Mouse (Mus musculus) gastrocnemius, postnatal 25 days (tissue): ENCODE data around the gene Arhgdia. TPM values are rescaled to one million over a fixed set of nuclear protein-coding genes. Genes with fewer than 3 reads are reported as not detected.
A peak's percentile ranks its signal among the peaks of the same experiment; 100 is the strongest.

Experiments
- DNase-seq: peaks from one replicate; pipeline ENCODE4 v3.0.0; 2022
- long read RNA-seq, 2 experiments: library from polyadenylated mRNA; stranded (forward); transcript quantifications; one replicate each; pipeline ENCODE4 v2.0.0; 2021
- total RNA-seq, 2 experiments: library from RNA; stranded (reverse); gene quantifications; 1 replicate in 1 of 2; 2 replicates in 1 of 2; pipeline ENCODE4 v1.2.3; 2021

The Arhgdia gene
- 10 to 100 TPM; 80.1 to 95.2 TPM for total RNA-seq
- long read RNA-seq, experiment 1, transcript Arhgdia-202 (6 exons, 1,867 nt) = major isoform, 110 of 134 reads
- long read RNA-seq, experiment 1, partial matches to known transcripts = 2 of 134 reads
- long read RNA-seq, experiment 1, other reads (novel, unspliced or antisense) = 21 of 134 reads
- long read RNA-seq, experiment 2, transcript Arhgdia-202 (6 exons, 1,867 nt) = major isoform, 125 of 144 reads
- long read RNA-seq, experiment 2, partial matches to known transcripts = 13 of 144 reads
- long read RNA-seq, experiment 2, other reads (novel, unspliced or antisense) = 5 of 144 reads

DNA sequence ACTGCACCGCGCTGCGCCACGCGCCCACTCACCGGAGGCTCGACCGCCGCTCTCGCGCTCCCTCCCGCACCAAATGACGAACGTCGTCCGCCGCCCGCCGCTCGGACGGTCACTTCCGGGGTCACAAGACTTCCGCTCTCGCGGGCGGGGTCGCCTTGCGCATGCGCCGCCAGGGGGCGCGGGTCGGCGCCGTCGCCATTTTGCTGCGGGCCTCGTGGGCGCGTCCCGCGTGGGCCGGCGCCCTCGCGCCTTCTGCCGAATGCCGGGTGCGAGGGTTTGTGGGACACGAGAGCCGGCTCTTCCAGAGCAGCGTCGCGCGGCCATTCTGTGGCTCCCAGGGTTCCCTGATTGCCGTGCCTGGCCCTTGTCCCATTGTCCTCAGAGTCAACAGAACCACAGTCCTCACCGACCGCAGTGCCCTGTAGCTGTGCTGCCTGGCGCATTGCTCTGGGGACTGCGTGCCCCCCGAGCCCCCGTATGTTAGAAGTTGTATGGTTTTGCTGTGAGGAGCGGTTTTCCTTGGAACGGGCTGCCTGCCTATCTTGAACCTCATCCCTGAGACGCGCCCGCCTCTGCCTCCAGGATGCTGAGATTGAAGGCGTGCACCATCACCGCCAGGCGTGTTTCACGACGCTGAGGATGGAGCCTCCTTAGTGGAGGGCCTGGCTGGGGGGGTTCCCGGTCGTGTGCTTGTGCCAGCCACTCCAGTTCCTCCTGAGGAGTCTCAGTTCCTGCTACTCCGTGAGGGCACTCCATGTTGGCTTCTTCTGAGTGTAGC lies at the start of gene Arhgdia:
Gene Arhgdia, minus strand, starts transcription at position 135 of the 778 bp plus-strand sequence.
- peak; percentile 88 for DNase-seq

DNA sequence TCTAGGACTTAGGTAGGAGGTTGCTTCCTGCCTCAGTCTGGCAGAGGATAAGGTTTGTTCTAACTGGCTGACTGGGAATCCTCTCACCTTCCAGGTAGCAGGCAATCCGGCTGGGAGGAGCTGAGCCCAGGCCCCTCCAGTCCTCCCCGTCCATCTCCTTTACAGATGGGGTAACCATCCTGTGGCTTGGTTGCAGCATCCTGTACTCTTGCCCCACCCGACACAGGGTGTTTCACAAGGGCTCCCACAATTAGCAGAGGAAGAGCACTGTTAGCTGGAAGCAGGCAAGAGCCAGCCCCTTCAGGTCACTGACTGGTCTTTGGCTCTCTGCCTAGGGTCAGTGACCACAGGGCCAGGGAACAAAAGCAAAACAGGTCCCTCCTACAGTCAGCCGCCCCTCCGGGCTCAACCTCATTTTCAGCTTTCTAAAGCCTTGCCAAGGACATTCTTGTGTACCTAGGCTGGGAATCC lies 49.0 kb upstream of the Arhgdia start:
- DNase-seq = no peak

DNA sequence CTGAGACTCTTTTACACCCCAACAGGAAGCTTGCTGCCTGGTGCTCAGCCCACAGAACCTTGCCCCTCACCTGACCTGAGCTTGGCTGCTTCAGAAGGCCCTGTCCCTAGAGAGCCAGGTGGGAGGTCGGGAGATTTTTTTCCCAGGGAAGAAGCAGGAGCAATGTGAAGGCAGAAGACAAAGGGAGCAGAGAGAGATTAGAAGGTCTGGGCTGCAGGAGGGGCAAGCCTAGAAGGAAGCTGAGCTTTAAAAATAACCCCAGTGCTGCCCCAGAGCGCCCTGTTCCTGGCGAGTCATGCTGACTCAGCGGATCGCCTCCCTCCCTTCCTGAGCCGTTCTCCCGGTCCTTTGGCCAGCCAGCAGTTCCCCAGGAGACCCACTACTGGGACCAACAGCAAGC lies 48.5 kb upstream of the Arhgdia start:
- DNase-seq = peak; percentile 72

DNA sequence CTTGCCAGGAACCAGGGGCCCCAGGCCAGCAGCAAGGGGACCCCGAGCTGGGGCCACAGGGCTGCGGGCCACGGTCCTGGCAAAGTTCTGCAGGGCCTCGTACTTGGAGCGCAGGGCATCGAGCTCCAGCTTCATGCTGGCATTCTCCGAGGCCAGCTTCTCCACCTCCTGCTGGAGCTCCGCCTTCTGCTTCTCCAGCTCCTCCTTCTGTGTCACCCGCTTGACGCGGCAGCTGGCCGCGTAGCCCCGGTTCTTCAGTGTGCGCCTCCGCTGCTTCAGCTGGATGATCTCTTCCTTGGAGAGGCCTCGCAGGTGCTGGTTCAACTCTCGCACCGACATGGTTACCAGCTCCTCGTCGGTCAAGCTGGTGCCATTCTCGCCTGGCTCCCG lies 47.9 kb upstream of the Arhgdia start:
- DNase-seq = peak; percentile 56

DNA sequence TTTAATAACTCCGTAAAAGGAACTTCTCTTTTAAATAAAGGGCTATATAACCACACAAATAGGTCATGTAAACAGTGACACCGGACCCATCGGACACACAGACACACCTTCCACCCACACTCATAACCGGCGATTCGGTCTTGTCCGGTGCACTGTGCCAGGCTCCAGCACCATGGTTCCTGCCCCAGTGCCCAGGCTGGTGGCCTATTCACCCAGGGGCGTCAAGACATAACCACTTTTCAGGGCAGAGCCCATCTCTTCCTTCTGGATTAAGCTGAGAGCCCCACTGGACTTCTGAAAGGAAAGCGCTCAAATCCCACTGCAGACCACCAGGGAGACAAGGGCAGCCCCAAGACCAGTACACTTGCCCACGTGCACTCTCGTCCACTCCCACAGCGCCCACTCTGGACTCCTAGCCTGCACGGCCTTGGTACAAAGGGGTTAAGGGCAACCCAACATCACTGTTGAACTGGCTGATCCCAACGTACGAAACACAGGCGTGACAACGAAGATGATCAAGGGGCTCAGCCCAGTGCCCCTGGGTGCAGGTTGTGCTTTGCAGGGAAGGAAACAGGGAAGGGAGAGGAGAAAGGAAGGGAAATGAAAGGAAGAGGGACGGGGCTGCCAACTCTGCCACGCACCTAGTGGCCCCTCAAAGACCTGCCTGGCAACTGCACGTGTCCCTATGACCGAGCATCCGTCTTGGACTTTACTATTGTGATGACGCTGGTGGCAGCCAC lies 47.3 kb upstream of the Arhgdia start:
- peak; percentile 15 for DNase-seq

DNA sequence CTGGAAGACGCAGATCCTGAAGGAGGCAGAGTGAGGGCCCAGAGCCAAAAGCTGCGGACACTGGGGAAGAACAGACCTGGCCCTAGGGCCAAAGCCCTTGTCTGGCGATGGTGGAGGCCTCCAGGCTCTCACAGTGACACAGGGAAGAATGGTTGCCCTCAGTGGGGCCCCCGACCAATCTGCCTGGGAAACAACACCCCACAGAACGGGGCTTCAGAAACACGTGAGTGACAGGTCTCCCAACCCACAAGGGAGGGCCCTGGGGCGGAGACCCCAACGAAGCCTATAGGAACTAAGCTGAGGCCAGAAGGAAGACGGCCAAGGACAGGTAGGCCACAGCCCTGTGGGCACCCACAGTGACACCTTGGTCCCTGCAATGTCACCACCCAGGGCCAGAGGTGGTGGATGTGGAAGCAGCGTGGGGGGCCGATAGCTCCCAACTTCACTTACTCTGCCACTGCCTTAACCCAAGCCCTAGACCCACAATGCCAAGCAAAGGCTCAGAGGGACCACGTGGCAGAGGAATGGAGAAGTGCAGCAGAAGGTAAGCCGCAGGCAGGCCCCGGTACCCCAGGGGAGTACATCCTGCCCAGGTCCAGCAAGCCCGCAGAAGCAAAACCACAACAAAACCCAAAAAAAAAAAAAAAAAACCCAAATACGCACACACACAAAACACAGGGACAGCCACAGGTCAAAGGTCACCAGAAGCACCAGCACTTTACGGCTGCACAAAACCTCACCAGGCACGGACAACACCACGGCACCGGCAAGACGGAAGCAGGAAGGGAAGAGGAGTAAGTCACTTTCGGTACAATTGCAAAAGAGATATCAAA lies 46.3 kb upstream of the Arhgdia start:
- no peak for DNase-seq

DNA sequence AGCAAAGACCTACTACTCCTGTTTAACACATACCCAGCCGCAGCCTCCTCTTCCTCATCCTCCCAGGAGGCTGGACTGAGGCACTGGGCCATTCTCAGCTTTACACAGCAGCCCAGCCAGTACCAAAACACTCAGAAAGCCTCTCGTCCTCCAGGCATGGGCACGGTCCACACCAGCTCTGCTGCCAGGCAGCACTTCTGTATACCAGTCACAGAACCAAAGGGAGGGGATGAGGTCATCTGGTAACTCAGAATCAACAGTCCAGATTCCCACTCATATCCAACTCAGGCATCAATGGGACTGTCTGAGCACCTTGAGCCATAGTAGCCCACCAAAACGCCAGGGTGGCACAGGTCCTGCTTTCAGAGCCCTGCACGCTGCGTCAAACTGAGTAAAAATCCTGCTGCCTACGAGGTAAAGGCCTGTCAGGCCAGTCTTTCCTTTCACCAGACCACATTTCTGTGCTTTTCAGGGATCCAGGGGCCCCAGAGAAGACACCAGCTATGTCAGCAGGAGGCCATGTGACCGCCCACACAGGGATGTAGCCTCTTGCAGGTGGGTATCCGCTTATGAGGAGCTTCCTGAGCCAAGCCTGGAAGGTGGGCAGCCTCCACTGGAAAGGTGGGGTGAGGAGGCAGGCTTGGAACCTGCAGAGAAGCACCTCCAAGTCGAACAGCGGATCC lies 45.5 kb upstream of the Arhgdia start:
- DNase-seq = no peak

DNA sequence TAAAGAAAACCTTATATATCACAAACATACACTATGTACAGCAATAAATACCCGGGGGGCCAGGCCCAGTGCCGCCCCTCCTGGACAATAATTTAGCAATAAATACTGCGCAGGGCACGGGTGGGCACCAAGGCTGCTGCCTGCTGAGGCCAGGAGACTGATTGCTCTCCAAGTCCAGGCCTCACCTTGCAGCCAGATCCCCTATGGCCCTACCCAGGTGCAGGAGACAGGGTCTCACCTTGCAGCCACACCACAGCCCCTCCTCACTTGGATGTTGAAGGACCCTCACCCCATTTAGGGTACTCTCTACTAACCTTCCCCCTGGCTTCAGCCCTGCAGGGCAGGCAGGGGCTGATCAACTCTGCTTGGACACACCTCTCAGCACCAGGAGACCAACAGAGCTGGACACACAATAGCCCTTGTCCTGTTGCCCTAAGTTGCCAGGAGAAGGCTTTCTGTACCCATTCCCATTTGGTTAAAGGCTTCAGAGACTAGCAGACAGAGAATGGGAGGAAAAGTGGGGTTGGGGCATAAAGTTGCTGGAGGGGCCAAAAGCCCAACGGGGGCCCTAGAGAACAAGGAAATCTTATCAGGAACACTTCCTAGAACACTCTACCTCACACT lies 43.8 kb upstream of the Arhgdia start, which contains the start of gene Sirt7:
Gene Sirt7, minus strand, starts transcription at position 89 of the 624 bp plus-strand sequence.
- DNase-seq = no peak

DNA sequence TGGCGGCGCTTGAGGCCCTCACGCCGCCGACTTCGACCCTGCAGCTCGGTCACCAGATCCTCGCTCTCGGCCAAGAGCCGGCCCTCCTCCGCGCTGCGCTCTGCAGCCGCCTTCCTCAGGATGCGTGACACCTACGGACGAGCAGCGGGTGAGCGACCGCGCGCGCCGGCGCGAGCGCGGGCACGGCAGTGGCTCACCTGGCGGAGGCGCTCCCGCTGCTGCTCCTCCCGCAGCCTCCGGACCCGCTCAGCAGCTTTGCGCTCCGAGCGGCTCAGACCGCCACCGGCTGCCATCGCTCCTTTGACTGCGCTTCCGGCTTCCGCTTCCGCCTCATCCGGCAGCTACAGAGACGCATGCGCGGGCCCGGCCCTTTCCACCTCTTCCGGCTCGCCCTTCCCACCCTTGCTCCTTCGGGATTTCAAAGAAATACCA lies 43.3 kb upstream of the Arhgdia start:
- peak; percentile 82 for DNase-seq

DNA sequence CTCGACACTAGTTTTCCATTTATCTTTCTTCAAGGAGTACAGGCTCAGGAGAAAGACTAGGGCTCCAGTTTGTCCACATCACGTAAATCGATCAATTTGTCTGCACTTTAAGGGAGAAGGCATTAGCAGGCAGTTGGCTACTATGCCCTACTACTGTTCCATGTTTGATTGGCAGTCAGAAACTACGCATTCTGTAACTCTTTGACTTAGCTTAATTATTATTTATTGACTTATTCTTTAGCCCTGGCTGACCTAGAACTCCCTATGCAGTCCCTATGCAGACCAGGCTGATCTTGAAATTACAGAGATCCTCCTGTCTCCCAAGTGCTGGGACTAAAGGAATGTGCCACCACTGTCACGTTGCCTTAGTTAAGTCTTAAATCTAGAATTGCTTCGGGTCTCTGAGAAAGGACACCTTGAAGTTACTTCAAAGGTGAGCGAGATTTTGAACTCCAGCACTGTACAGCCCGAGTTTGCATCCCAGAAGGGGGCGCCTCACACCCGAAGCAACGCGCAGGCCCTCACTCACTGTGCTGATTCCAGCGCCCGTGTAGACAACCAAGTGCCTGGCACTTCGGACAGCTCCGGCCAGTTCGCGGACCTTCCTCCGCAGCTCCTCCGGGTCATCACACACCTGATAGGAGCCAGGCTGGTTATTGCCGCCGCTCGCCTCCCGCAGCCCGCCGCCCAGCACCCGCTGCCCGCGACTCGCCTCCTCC lies 42.7 kb upstream of the Arhgdia start:
- peak; percentile 63 for DNase-seq

DNA sequence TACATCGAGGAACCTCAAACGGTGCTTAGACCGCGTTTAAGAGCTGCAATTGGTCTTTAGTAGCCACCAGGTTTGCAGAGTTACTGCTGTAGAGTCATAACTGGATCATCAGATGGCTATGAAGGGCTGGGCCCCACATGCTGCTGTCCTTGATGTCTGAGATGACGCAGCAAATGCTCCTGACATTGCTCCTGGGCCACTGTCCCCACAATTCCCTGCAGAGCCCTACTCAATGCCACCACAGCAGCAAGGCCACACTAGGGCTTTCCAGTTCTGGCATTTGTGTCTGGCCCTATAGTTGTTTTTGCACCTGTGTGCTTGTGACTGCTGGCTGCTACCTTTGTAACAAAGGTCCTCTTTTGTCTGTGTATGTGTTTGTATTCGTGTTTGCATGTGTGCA lies 41.4 kb upstream of the Arhgdia start:
- DNase-seq = no peak

DNA sequence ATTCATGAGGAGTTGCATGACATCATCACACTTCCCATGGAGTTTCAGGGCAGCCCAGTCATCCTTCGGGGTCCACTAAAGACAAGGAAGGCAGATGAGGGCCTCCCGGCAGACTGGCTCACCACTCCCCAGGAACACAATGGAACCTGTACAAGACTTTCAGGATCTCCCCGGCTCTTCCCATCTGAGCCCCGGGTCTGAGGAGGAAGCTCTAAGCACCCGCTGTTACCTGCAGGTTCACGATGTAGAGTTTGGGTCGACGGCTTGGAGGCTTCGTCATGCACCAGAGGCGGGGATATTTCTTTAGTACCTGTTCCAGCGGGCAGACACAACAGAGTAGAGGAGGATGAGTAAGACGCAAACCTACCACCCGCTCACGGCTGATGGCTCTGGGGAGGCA lies 38.8 kb upstream of the Arhgdia start:
- DNase-seq = no peak

DNA sequence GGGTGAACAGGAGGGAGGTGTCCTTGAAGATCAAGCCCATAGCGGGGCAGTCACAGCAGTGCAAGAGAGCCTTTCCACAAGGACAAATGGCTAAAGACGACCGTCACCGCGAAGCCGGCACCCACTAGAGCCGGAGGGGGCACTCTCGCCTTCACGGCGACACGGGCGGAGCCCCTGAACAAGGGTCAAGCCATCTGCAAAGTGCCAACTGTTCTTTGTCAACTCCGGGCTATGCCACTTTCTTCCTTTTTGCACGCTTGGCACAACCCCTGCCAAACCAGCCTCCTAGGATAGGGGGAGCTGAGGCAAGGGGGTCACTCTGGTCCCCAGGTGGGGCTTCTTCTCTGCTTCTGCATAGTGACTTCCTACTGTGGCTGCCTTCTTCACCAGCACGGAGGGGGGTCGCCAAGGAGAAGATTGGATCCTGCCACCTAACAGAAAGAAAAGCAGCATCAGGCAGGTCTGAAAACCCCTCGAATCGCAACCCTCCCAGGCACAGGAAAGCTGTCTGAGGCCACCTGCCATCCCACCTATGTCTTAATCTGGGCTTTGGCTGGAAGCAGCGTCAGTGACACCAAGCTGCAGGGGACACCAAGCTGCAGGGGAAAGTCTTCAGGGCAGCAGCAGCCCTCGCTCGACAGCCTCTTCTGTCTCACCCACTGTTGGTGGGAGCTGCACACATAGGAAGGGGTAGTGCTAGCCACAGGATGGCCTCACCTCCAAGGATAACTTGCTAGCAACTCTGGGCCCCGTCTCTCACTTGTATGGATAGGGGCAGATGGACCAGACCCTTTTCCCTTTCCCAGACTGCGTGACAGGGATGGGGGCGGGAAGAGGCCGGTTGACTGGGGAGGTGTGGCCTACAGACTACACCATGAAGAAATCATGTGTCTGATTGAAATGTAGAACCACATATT lies 37.5 kb upstream of the Arhgdia start:
- DNase-seq = no peak

DNA sequence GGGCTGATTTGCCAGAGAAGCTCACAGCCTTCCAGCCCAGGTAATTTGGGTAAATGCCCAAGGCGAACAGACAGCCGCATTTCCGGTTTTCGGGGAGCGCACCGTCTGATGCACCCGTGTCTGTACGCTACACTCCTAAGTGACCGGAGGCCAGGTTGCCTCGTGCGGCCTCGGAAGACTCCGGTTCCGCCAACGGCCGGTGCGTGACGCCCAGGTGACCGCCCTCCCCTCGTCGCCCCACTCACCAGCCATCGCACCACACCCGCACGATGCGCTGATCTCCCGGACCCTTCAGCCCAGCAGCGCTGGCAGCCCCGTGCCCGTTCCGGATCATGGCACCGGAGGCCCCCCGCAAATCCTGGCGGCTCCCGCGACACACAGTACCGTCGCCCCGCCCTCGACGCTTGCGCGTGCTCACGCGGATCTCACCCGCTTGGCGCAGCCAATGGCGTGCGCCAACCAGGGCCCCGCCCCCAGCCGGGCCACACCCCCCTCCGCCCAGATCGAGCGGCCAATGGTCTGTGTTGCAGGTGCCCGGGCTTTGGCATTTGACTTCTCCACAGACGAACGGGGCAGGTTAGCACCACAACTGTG lies 36.2 kb upstream of the Arhgdia start, which contains the start of gene Pcyt2:
Gene Pcyt2, minus strand, starts transcription at position 418 of the 594 bp plus-strand sequence.
- DNase-seq = peak; percentile 94

DNA sequence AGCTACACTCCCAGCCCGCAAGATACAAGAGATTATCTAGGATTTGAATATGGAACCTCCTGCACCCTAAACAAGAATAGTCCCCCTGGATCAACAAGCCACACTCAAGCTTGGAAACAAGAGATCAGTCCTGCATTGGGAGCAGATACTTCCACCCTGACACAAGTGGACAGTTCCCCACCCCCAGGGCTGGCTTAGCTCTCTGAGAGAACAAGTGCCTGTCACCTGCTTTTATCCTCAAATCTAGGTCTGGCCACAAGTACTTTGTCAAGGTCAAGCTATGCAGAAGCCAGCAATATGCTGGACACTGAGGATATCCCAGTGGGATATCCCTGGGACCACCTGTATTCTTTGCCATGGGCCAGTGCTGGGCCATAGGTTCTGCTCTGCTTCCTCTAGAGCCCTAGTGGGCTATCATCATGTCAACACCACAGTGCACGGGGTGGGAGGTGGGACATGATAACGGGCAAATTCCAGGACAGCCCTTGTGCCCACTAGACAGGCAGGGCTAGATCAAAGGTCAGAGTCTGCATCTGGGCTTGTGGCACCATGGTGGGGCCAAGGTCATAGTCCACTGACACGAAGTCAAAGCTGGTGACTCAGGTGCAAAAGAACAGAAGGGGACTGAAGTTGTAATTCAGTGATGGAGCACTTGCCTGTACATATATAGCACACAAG lies 35.3 kb upstream of the Arhgdia start:
- no peak for DNase-seq

DNA sequence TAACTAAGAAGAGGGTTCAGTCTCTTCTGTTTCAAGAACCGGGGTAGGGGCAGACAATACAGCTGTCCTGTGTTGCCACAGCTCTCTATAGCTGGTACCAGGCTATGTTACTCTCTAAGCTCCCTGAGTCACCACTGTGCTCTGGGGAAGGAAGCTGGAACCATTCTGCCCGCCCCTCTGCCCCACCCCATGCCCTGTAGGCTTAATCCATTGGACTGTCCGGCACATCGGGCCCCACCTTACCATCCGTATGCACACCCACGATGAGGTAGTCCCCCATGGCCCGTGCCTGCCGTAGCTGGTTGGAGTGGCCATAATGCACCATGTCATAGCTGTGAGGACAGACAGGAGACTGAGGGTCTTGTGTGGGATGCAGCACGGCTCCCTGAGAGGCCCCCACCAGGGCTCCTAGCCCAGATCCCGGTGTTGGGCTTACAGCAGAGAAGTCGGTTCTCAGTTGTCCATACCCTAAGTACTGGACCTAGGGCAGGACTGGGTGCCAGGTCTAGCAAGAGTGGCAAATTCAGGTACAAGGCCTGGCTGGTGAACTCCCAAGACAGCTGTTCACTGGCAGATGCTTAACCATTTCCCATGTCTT lies 34.3 kb upstream of the Arhgdia start:
- no peak for DNase-seq

DNA sequence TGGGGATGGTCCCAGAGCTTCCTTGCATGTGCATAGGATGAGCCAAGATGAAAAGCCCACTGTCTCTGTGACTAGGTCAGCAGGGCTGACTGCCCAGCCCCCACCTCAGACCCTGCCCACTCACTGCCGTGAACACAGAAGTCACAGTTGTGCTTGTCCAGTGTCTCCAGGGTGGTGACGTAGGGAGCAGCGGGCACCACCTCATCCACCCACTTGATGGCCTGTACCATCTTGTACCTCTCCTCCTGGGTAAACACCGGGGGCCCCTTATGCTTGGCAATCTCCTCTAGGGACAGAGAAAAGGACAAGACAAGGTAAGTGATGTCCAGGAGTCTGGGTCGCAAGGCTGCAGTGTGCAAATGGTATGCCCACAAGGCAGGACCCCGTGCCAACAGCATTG lies 33.7 kb upstream of the Arhgdia start:
- DNase-seq = no peak
